Mouse (Mus musculus) ES-Bruce4 (cell line): ENCODE measurements at regions not wholly inside any gene's neighbourhood (a gene's known extent, or its start where the extent isn't known, plus 50 kb on each side); places are given as distances from the start of the nearest gene placed in this dataset.

Experiments
- CTCF ChIP-seq: IDR thresholded peaks from one replicate; pipeline ENCODE4 v1.8.1; 2011; ENCODE audit warnings: low read depth, low read length
- EP300 ChIP-seq: IDR thresholded peaks from 2 replicates; pipeline ENCODE4 v1.6.1; 2011; ENCODE audit warnings: low read depth, low read length; ENCODE audit not compliant: insufficient read depth
- POLR2A ChIP-seq: IDR thresholded peaks from one replicate; pipeline ENCODE4 v1.8.1; 2011; ENCODE audit warnings: low read length; ENCODE audit not compliant: insufficient read depth

- TF ChIP-seq CTCF (no peak), POLR2A (no peak), EP300 (no peak)
Observed at GRCm38 (mm10) chr3:15007821-15008220, 121.7 kb downstream of the Car2 start.
